Mouse (Mus musculus) midbrain, postnatal 0 days (tissue): ENCODE measurements around the gene Oit3. TPM values are rescaled to one million over a fixed set of nuclear protein-coding genes. Genes with fewer than 3 reads are reported as not detected.
A peak's percentile ranks its signal among the peaks of the same experiment; 100 is the strongest.

Experiments
- ATAC-seq: fragments of 200-750 bp; cut with Nextera tagmentation; 2 replicates; pipeline ENCODE4 v1.8.0; 2017; ENCODE audit warnings: moderate number of reproducible peaks, mild to moderate bottlenecking, moderate TSS enrichment, moderate library complexity; ENCODE audit not compliant: low FRiP score
- DNase-seq: peaks from one replicate; pipeline ENCODE4 v3.0.0-alpha.2; 2015; ENCODE audit warnings: low spot score
- H3K27ac ChIP-seq: fragments of 300-500 bp; sonication (generic); 2 replicates; pipeline ENCODE4 v1.5.1; 2014; ENCODE audit warnings: low read depth, mild to moderate bottlenecking, low read length, mixed read lengths
- H3K27me3 ChIP-seq: fragments of 300-500 bp; sonication (generic); 2 replicates; pipeline ENCODE4 v1.6.1; 2014; ENCODE audit warnings: low read length, control low read depth, mixed read lengths; ENCODE audit not compliant: insufficient read depth
- H3K36me3 ChIP-seq: fragments of 300-500 bp; sonication (generic); 2 replicates; pipeline ENCODE4 v1.6.1; 2014; ENCODE audit warnings: low read length, control low read depth, mixed read lengths; ENCODE audit not compliant: insufficient read depth
- H3K4me1 ChIP-seq: fragments of 300-500 bp; sonication (generic); 2 replicates; pipeline ENCODE4 v1.6.1; 2014; ENCODE audit warnings: mild to moderate bottlenecking, control low read depth, antibody characterized with exemption, low read length, mixed read lengths; ENCODE audit not compliant: insufficient read depth
- H3K4me2 ChIP-seq: fragments of 300-500 bp; sonication (generic); 2 replicates; pipeline ENCODE4 v1.6.1; 2014; ENCODE audit warnings: low read depth, mild to moderate bottlenecking, low read length, mixed read lengths; ENCODE audit not compliant: poor library complexity, severe bottlenecking
- H3K4me3 ChIP-seq: fragments of 300-500 bp; sonication (generic); 2 replicates; pipeline ENCODE4 v1.5.1; 2014; ENCODE audit warnings: low read depth, mild to moderate bottlenecking, low read length, moderate library complexity
- H3K9ac ChIP-seq: fragments of 300-500 bp; sonication (generic); replicated peaks from 2 replicates; pipeline ENCODE4 v1.6.1; 2014; ENCODE audit warnings: mild to moderate bottlenecking, low read length, moderate library complexity, mixed read lengths; ENCODE audit not compliant: poor library complexity, severe bottlenecking
- H3K9me3 ChIP-seq: fragments of 300-500 bp; sonication (generic); 2 replicates; pipeline ENCODE4 v1.6.1; 2016; ENCODE audit warnings: low read length, control low read depth
- CTCF ChIP-seq: IDR thresholded peaks from 2 replicates; pipeline ENCODE4 v1.5.1; 2016; ENCODE audit warnings: antibody characterized with exemption, mild to moderate bottlenecking
- WGBS: fragments of 180-500 bp; shearing (Covaris S2); extraction: QIAGEN DNeasy Blood & Tissue Kit; methylation state at CpG from one replicate; pipeline ENCODE4 v1.1.7; 2014; 5-methylcytosine and 5-hydroxymethylcytosine counted together
- polyA plus RNA-seq: library from polyadenylated mRNA; unstranded; fragments of >200 nt; fragmentation: Nextera tagmentation; extraction: Ambion mirVana; gene quantifications from 2 replicates; pipeline ENCODE4 v1.2.1, GENCODE M21; 2015
- total RNA-seq: library from RNA; depleted of rRNA; stranded (reverse); fragments of >200 nt; gene quantifications from 2 replicates; pipeline ENCODE4 v1.2.3, GENCODE M21; 2014; rRNA removed

Oit3 gene
- total RNA-seq = 0.11 TPM in 1 of 2 replicates, not detected in the other
- polyA plus RNA-seq = 0.05 TPM in 1 of 2 replicates, not detected in the other

- Histone ChIP-seq H3K4me1 (no peaks in the 10 kb centered on the region), H3K9me3 (no peaks in the 10 kb centered on the region), H3K4me2 (no peak within 1 kb of the TSS), H3K36me3 (no peaks in the 10 kb centered on the region), H3K27me3 (no peaks in the 10 kb centered on the region), H3K9ac (no peak within 1 kb of the TSS), H3K4me3 (no peak within 1 kb of the TSS), H3K27ac (no peak within 1 kb of the TSS)
- ATAC-seq (no peak), DNase-seq (no peak)
- 87% methylated on average over 11 of the region's 11 CpGs for WGBS
- TF ChIP-seq CTCF = no peak
Measured at GRCm38 (mm10) chr10:59441735-59442134, at the start of gene Oit3. TSS of gene Oit3 (minus strand) at chr10:59441778.

- no peaks in the 10 kb centered on the region for H3K27me3 ChIP-seq
- peak; percentile 62 for TF ChIP-seq CTCF
- H3K27ac ChIP-seq = no peak overlapping the region
- no peak overlapping the region for H3K4me2 ChIP-seq
- H3K9ac ChIP-seq = no peak overlapping the region
- peak; percentile 62 for DNase-seq
- H3K4me1 ChIP-seq = no peaks in the 10 kb centered on the region
- no peak for ATAC-seq
- no peaks in the 10 kb centered on the region for H3K9me3 ChIP-seq
- WGBS = 72% methylated on average over 8 of the region's 8 CpGs
- H3K36me3 ChIP-seq = no peaks in the 10 kb centered on the region; the same call in 1 of the 2 replicates
- no peak overlapping the region for H3K4me3 ChIP-seq
Measured at GRCm38 (mm10) chr10:59490920-59491319, 49.3 kb upstream of the Oit3 start.

GRCm38 (mm10) chr10:59489411-59489810 lies 47.8 kb upstream of the Oit3 start:
- Histone ChIP-seq H3K27me3 (no peaks in the 10 kb centered on the region), H3K9me3 (no peaks in the 10 kb centered on the region), H3K27ac (no peak overlapping the region), H3K4me2 (no peak overlapping the region), H3K9ac (no peak overlapping the region), H3K4me3 (no peak overlapping the region), H3K36me3 (no peaks in the 10 kb centered on the region; the same call in 1 of the 2 replicates), H3K4me1 (no peaks in the 10 kb centered on the region)
- ATAC-seq (no peak), DNase-seq (no peak)
- WGBS = 91% methylated on average over 1 of the region's 1 CpGs
- TF ChIP-seq CTCF = no peak

GRCm38 (mm10) chr10:59487351-59487750 lies 45.8 kb upstream of the Oit3 start:
- DNase-seq (no peak), ATAC-seq (no peak)
- H3K9ac ChIP-seq = no peak overlapping the region
- 91% methylated on average over 2 of the region's 2 CpGs for WGBS
- H3K4me3 ChIP-seq = no peak overlapping the region
- H3K4me2 ChIP-seq = no peak overlapping the region
- no peaks in the 10 kb centered on the region for H3K4me1 ChIP-seq
- no peaks in the 10 kb centered on the region for H3K27me3 ChIP-seq
- no peak for TF ChIP-seq CTCF
- no peak overlapping the region for H3K27ac ChIP-seq
- H3K9me3 ChIP-seq = no peaks in the 10 kb centered on the region
- H3K36me3 ChIP-seq = no peaks in the 10 kb centered on the region; the same call in 1 of the 2 replicates

GRCm38 (mm10) chr10:59484318-59484717 lies 42.7 kb upstream of the Oit3 start:
- Histone ChIP-seq H3K36me3 (no peaks in the 10 kb centered on the region; the same call in 1 of the 2 replicates), H3K27ac (no peak overlapping the region), H3K4me1 (no peaks in the 10 kb centered on the region), H3K4me2 (no peak overlapping the region), H3K27me3 (no peaks in the 10 kb centered on the region), H3K9me3 (no peaks in the 10 kb centered on the region), H3K9ac (no peak overlapping the region), H3K4me3 (no peak overlapping the region)
- no peak for DNase-seq
- whole genome bisulfite sequencing = 86% methylated on average over 6 of the region's 6 CpGs
- no peak for ATAC-seq
- no peak for TF ChIP-seq CTCF

- no peak for ATAC-seq
Measured at GRCm38 (mm10) chr10:59481381-59481780, 39.8 kb upstream of the Oit3 start.

More at GRCm38 (mm10) chr10:59481381-59481780, 39.8 kb upstream of the Oit3 start:
- no peak for DNase-seq
- Histone ChIP-seq H3K9me3 (no peaks in the 10 kb centered on the region), H3K4me1 (no peaks in the 10 kb centered on the region), H3K4me2 (no peak overlapping the region), H3K27me3 (no peaks in the 10 kb centered on the region), H3K9ac (no peak overlapping the region), H3K4me3 (no peak overlapping the region), H3K27ac (no peak overlapping the region), H3K36me3 (no peaks in the 10 kb centered on the region)
- TF ChIP-seq CTCF = no peak
- WGBS = 94% methylated on average over 5 of the region's 5 CpGs
